Mouse (Mus musculus): ENCODE measurements around the gene Plxna4. TPM values are rescaled to one million over a fixed set of nuclear protein-coding genes. Genes with fewer than 3 reads are reported as not detected.
A peak's percentile ranks its signal among the peaks of the same experiment; 100 is the strongest.

Gene Plxna4
- polyA plus RNA-seq, 1 experiment: 0.05 TPM

DNA sequence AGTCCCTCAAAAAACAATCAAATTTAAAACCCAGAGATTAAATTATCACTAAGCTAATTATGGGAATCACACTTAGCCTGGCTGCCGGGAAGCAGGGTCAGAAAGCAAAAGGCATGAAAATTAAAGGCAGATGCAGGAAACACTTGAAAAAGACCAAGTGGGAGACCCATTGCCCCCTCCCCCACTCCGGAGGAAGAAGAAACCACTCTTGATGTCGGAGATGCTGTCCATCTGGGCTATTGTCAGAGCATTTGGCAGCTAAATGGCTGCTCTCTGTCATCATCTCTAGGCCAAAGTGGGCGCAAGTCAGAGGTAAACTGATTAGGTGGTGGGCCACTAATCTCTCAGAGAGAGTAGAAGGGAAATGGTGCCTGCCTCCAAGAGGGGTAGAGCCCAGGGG lies 105.5 kb downstream of the Plxna4 start:
- Histone ChIP-seq H3K4me1 (ENCODE audit: control insufficient read depth, insufficient read depth, low read length) (peaks cover 25% of the 10 kb centered on the region), H3K27ac (ENCODE audit: insufficient read depth, low read depth, low read length) (no peak overlapping the region), H3K4me3 (ENCODE audit: insufficient read depth, low read length) (no peak overlapping the region)
- no peak for TF ChIP-seq POLR2A (IDR thresholded peaks at IDR 0.05; ENCODE audit: borderline replicate concordance, low read depth, low read length)
- no peak for TF ChIP-seq CTCF (IDR thresholded peaks at IDR 0.05; ENCODE audit: low read depth, low read length)

DNA sequence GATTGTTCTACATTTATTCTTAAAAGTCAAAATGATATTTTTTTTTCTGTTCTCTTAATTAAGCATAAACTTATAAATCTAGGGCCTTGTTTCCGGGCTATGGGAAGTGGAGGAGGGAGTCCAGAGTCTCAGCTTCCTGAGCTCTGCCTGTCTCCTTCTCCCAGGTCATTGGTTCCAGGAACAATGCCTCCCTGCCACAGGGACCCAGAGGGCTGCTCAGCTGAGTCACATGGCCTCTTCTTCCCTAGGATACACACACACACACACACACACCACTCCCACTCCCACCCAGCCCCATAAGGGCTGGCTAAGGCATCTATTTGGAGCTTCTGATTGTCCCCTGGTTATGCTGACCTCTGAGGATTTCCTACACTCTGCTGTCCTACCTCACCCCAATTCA lies 107.3 kb downstream of the Plxna4 start:
- Histone ChIP-seq H3K4me3 (ENCODE audit: insufficient read depth, low read length) (no peak overlapping the region), H3K27ac (ENCODE audit: insufficient read depth, low read depth, low read length) (no peak overlapping the region), H3K4me1 (ENCODE audit: control insufficient read depth, insufficient read depth, low read length) (peaks cover 25% of the 10 kb centered on the region)
- TF ChIP-seq POLR2A (IDR thresholded peaks at IDR 0.05; ENCODE audit: borderline replicate concordance, low read depth, low read length) (no peak), CTCF (IDR thresholded peaks at IDR 0.05; ENCODE audit: low read depth, low read length) (no peak)

- TF ChIP-seq POLR2A (IDR thresholded peaks at IDR 0.05; ENCODE audit: borderline replicate concordance, low read depth, low read length) (no peak), CTCF (IDR thresholded peaks at IDR 0.05; ENCODE audit: low read depth, low read length) (no peak)
- peak overlapping the region; percentile 76 for H3K27ac ChIP-seq (ENCODE audit: insufficient read depth, low read depth, low read length)
- peaks cover 25% of the 10 kb centered on the region for H3K4me1 ChIP-seq (ENCODE audit: control insufficient read depth, insufficient read depth, low read length)
- H3K4me3 ChIP-seq (ENCODE audit: insufficient read depth, low read length): peak overlapping the region; percentile 3; the same call in 1 of the 2 replicates
Observed at GRCm38 (mm10) chr6:32479765-32480164, 108.2 kb downstream of the Plxna4 start.

- Histone ChIP-seq H3K4me1 (ENCODE audit: control insufficient read depth, insufficient read depth, low read length) (peaks cover 25% of the 10 kb centered on the region), H3K27ac (ENCODE audit: insufficient read depth, low read depth, low read length) (peak overlapping the region; percentile 76), H3K4me3 (ENCODE audit: insufficient read depth, low read length) (peak overlapping the region; percentile 3; the same call in 1 of the 2 replicates)
- TF ChIP-seq POLR2A (IDR thresholded peaks at IDR 0.05; ENCODE audit: borderline replicate concordance, low read depth, low read length) (no peak), CTCF (IDR thresholded peaks at IDR 0.05; ENCODE audit: low read depth, low read length) (peak; percentile 22; the same call in 1 of the 2 replicates)
Observed at GRCm38 (mm10) chr6:32479193-32479758, 108.7 kb downstream of the Plxna4 start.

DNA sequence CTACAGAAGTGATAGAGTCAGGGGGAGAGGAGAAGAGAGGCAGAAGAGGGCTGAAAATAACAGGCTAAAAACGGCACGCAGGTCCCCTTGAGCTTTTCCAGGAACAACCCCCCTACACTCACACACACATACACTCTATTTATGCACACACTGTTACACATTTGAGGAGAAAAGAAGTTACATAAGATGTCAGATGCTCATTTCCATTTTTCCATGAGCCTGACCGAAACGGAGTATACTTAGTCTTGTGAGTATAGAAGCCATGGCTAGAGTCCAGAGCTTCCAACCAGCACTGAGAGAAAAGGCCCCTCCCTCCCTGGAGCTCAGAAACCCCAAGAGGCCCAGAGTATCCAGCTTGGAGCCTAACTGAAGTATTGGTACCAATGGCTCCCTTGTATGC lies 112.0 kb downstream of the Plxna4 start:
- H3K4me1 ChIP-seq (ENCODE audit: control insufficient read depth, insufficient read depth, low read length): peaks cover 25% of the 10 kb centered on the region
- TF ChIP-seq POLR2A (IDR thresholded peaks at IDR 0.05; ENCODE audit: borderline replicate concordance, low read depth, low read length): no peak
- no peak for TF ChIP-seq CTCF (IDR thresholded peaks at IDR 0.05; ENCODE audit: low read depth, low read length)
- H3K27ac ChIP-seq (ENCODE audit: insufficient read depth, low read depth, low read length): no peak overlapping the region
- H3K4me3 ChIP-seq (ENCODE audit: insufficient read depth, low read length): no peak overlapping the region

DNA sequence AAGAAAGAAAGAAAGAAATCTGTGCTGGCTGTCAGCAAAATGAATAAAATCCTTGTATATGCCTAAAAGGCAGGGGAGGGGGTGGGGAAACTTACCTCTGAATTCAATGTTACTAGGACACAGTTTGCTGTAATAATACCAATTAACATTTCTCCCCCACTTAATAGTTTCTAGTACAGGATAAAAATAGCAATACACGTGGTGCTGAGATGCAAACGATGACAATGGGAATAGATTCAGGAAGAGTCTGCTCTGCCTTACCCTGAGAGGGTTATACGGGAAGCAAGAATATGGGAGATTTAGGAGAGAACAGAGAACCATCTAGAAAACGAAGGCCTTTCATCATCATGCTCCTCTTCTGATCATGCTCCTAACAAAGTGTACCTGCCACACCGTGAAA lies 115.9 kb downstream of the Plxna4 start:
- no peak for TF ChIP-seq POLR2A (IDR thresholded peaks at IDR 0.05; ENCODE audit: borderline replicate concordance, low read depth, low read length)
- TF ChIP-seq CTCF (IDR thresholded peaks at IDR 0.05; ENCODE audit: low read depth, low read length): no peak
- no peak overlapping the region for H3K4me3 ChIP-seq (ENCODE audit: insufficient read depth, low read length)

GRCm38 (mm10) chr6:32471639-32472038 lies 116.4 kb downstream of the Plxna4 start:
- TF ChIP-seq POLR2A (IDR thresholded peaks at IDR 0.05; ENCODE audit: borderline replicate concordance, low read depth, low read length): no peak
- no peak for TF ChIP-seq CTCF (IDR thresholded peaks at IDR 0.05; ENCODE audit: low read depth, low read length)
- H3K4me3 ChIP-seq (ENCODE audit: insufficient read depth, low read length): no peak overlapping the region
- no peaks in the 10 kb centered on the region for H3K4me1 ChIP-seq (ENCODE audit: control insufficient read depth, insufficient read depth, low read length)
- H3K27ac ChIP-seq (ENCODE audit: insufficient read depth, low read depth, low read length): no peak overlapping the region

More for the DNA sequence above, 115.9 kb downstream of the Plxna4 start:
- Histone ChIP-seq H3K27ac (ENCODE audit: insufficient read depth, low read depth, low read length) (no peak overlapping the region), H3K4me1 (ENCODE audit: control insufficient read depth, insufficient read depth, low read length) (no peaks in the 10 kb centered on the region)

- H3K4me3 ChIP-seq (ENCODE audit: insufficient read depth, low read length): no peak overlapping the region
- H3K27ac ChIP-seq (ENCODE audit: insufficient read depth, low read depth, low read length): no peak overlapping the region
- no peaks in the 10 kb centered on the region for H3K4me1 ChIP-seq (ENCODE audit: control insufficient read depth, insufficient read depth, low read length)
- TF ChIP-seq CTCF (IDR thresholded peaks at IDR 0.05; ENCODE audit: low read depth, low read length) (no peak), POLR2A (IDR thresholded peaks at IDR 0.05; ENCODE audit: borderline replicate concordance, low read depth, low read length) (no peak)
Observed at GRCm38 (mm10) chr6:32469196-32469595, 118.8 kb downstream of the Plxna4 start.

GRCm38 (mm10) chr6:32465129-32465528 lies 122.9 kb downstream of the Plxna4 start:
- Histone ChIP-seq H3K4me3 (ENCODE audit: insufficient read depth, low read length) (no peak overlapping the region), H3K27ac (ENCODE audit: insufficient read depth, low read depth, low read length) (no peak overlapping the region), H3K4me1 (ENCODE audit: control insufficient read depth, insufficient read depth, low read length) (peaks cover 8% of the 10 kb centered on the region)
- TF ChIP-seq POLR2A (IDR thresholded peaks at IDR 0.05; ENCODE audit: borderline replicate concordance, low read depth, low read length): no peak
- no peak for TF ChIP-seq CTCF (IDR thresholded peaks at IDR 0.05; ENCODE audit: low read depth, low read length)

DNA sequence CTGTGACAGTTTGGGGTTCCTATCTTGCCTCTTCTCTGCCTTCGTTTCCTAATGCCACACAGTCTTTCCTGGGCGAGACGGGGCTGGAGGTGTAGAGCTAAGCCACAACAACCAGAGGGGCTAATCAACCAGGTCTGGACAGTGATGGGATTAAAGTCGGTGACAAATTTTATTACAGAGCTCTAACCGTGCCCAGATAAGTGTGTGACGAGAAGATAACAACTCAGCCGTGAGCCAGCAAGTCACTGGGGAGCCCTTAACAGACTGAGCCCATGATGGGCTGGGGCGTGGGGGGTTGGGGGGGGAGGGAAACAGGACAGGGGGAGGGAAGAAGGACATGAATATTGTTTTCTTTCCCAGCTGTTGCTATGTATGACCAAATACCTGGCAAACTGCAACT lies 123.4 kb downstream of the Plxna4 start:
- TF ChIP-seq CTCF (IDR thresholded peaks at IDR 0.05; ENCODE audit: low read depth, low read length) (no peak), POLR2A (IDR thresholded peaks at IDR 0.05; ENCODE audit: borderline replicate concordance, low read depth, low read length) (no peak)
- H3K27ac ChIP-seq (ENCODE audit: insufficient read depth, low read depth, low read length): no peak overlapping the region
- no peak overlapping the region for H3K4me3 ChIP-seq (ENCODE audit: insufficient read depth, low read length)
- H3K4me1 ChIP-seq (ENCODE audit: control insufficient read depth, insufficient read depth, low read length): peaks cover 8% of the 10 kb centered on the region
